Mouse (Mus musculus) heart, embryonic 10.5 days (tissue): ENCODE data around the gene Akr1c12. TPM values are rescaled to one million over a fixed set of nuclear protein-coding genes. Genes with fewer than 3 reads are reported as not detected.

Experiments
- DNase-seq: peaks from one replicate; pipeline ENCODE4 v3.0.0-alpha.2; 2017; ENCODE audit warnings: low spot score
- H3K27ac ChIP-seq: fragments of 300-500 bp; sonication (generic); 2 replicates; pipeline ENCODE4 v1.5.1; 2016; ENCODE audit warnings: mild to moderate bottlenecking
- H3K27me3 ChIP-seq: fragments of 300-500 bp; sonication (generic); 2 replicates; pipeline ENCODE4 v1.6.1; 2016; ENCODE audit warnings: mild to moderate bottlenecking; ENCODE audit not compliant: poor library complexity, insufficient read depth, severe bottlenecking
- H3K36me3 ChIP-seq: fragments of 300-500 bp; sonication (generic); 2 replicates; pipeline ENCODE4 v1.6.1; 2016; ENCODE audit warnings: mild to moderate bottlenecking, moderate library complexity
- H3K4me1 ChIP-seq: fragments of 300-500 bp; sonication (generic); 2 replicates; pipeline ENCODE4 v1.6.1; 2016; ENCODE audit warnings: mild to moderate bottlenecking
- H3K4me3 ChIP-seq: fragments of 300-500 bp; sonication (generic); 2 replicates; pipeline ENCODE4 v1.5.1; 2016; ENCODE audit warnings: mild to moderate bottlenecking, moderate library complexity
- H3K9me3 ChIP-seq: fragments of 300-500 bp; sonication (generic); 2 replicates; pipeline ENCODE4 v1.6.1; 2016; ENCODE audit warnings: mild to moderate bottlenecking, moderate library complexity
- WGBS: fragments of 180-500 bp; shearing (Covaris S2); methylation state at CpG from one replicate; pipeline ENCODE4 v1.1.7; 2016; 5-methylcytosine and 5-hydroxymethylcytosine counted together
- polyA plus RNA-seq: library from polyadenylated mRNA; unstranded; fragments of >200 nt; fragmentation: Nextera tagmentation; extraction: Ambion mirVana; gene quantifications from 2 replicates; pipeline ENCODE4 v1.2.1, GENCODE M21; 2016

Gene Akr1c12
- polyA plus RNA-seq, 1 experiment from 2014 or later: 4.7 TPM

DNA sequence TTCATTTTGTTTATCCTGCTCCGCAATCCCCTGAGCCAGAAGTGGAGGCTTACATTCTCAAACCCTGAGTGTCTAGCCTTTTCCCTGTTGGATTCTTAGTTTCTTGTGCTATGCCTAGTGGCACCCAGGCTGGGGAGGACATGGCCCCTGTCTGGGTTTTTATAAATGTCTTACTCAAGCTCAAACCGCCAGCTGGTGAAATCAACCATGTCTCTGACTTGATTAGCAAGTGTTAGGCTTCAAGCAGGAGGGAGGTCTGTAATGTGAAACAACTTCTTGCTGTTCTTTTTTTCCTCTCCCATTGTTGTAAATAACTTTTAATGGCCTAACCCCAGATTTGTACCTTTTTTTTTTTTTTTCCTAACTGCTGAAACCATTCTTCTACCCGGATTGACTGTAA, 29.9 kb downstream of the Akr1c12 start:
- no peak overlapping the region for H3K27ac ChIP-seq
- H3K36me3 ChIP-seq: no peaks in the 10 kb centered on the region
- H3K4me3 ChIP-seq: no peak overlapping the region
- WGBS: 48% methylated on average over 3 of the region's 3 CpGs
- no peaks in the 10 kb centered on the region for H3K9me3 ChIP-seq
- no peaks in the 10 kb centered on the region for H3K27me3 ChIP-seq
- DNase-seq: no peak
- H3K4me1 ChIP-seq: no peaks in the 10 kb centered on the region

DNA sequence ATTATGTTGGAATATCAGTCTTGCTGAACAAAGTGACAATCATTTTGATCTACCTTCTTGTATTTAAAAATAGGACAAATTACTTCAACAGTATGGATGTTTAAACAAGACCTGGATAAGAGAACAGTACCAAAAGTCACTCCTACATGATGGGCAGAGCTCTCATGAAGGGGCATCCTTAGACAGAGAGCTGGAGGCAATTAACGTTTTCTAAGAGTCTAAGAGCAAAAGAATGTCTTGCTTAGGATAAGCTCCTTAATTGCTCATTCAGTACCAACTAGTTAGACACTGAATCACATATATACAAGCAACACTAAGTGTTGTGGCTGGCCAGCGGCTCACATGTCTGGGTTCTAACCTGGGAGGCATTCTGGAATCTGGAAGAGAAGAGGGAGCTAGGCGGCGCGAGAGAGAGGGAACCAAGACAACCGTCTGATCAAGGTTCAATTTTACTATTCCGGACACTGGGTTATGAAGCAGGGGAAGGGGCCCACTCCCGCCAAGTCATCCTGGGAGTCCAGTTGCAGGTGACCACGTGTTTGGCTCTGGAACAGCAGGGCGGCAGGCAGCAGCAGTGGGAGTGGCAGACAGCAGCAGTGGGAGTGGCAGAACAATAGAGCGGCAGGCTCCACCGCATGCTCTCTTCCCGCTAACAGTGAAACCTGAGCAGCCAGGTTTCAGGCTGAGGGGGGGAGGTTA, 34.2 kb downstream of the Akr1c12 start:
- Histone ChIP-seq H3K4me1 (no peaks in the 10 kb centered on the region), H3K9me3 (no peaks in the 10 kb centered on the region), H3K27ac (no peak overlapping the region; the same call in 1 of the 2 replicates), H3K36me3 (no peaks in the 10 kb centered on the region), H3K27me3 (no peaks in the 10 kb centered on the region), H3K4me3 (peak overlapping the region; percentile 47)
- DNase-seq: peak; percentile 84
- 6% methylated on average over 13 of the region's 13 CpGs for WGBS

DNA sequence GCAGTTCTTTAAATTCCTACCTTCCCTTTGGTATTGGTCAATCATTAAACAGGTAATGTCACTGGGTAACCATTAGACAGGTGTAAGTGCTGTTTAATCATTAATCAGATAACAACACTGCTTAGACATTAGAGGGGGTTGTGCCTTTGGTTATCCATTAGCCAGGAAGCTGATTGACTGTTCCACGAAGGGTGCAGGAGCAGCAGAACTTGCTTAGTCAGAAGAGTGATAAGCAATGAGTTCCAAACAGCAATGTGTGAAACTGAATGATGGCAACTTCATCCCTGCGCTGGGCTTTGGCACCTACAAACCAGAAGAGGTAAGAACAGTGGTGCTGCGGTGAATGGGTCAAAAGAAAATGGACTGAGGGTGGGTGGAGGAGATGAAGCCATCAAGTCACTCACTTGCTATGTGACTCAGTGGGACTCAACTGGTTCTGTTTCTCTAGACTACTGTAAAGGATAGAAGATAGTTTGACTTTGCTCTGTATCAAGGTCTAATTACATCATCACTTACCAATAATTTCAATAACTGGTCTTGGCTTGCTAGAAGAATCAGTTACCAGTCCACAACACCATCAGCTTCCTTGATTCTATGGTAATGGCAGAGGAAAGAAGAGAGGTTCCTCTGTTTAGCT, 45.6 kb downstream of the Akr1c12 start:
- Histone ChIP-seq H3K4me1 (no peaks in the 10 kb centered on the region), H3K36me3 (no peaks in the 10 kb centered on the region), H3K4me3 (no peak overlapping the region), H3K27me3 (no peaks in the 10 kb centered on the region), H3K9me3 (no peaks in the 10 kb centered on the region), H3K27ac (no peak overlapping the region)
- no peak for DNase-seq
- WGBS: 63% methylated on average over 3 of the region's 3 CpGs

DNA sequence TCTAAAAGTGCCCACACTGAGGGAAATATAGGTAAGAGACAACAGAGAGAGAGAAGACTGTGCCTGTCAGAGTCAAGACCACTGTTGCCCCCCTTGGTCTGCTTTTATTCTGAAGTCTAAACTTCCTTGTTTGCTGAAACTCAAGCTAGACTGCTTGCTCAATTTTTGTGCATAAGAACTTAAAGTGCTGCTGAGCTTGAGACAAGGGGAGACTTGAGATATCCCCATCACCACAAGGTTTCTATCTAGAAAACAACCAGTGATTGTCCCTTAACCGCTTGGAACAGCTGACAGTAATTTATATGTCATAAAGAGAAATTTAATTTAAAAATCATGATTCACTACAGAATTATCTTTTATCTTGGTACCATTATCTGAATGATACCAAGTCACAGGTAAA, 46.1 kb downstream of the Akr1c12 start:
- DNase-seq: no peak
- Histone ChIP-seq H3K27me3 (no peaks in the 10 kb centered on the region), H3K27ac (no peak overlapping the region), H3K9me3 (no peaks in the 10 kb centered on the region), H3K4me1 (no peaks in the 10 kb centered on the region), H3K4me3 (no peak overlapping the region), H3K36me3 (no peaks in the 10 kb centered on the region)
- WGBS: 86% methylated on average over 1 of the region's 1 CpGs

DNA sequence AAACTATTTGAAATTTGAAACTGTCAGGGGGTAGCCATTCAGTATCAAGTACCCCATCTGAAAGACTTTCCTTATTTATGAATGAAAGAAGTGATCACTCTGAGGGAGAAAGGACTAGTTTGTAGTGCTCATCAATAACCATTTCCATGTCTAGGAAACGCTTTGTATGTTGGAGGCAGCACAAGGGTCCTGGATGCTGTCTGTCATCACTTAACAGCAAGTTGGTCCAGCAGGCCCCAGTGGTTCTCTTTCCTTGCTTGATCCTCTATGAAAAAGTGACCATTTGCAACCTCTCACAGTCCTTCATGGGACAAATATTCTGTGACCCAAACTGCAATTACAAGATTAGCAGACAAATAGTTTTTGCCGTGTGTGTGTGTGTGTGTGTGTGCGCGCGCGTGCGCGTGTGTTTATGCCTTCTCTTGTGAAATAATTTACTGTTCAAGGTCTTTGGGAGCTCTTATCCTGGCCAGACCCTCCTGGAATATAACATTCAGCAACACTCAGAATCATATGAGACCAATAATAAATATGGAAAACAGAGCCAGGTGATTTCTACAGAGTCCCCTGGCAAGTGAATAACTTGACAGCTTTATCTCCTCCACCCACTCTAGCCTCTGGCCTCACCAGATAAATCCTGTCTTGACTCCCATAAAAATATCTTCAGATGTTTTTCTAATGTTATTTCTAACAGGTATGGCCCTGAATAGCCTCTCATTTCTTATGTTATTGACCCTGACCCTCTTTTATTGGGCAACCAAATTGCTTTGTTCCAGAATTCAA, 48.2 kb downstream of the Akr1c12 start:
- Histone ChIP-seq H3K36me3 (no peaks in the 10 kb centered on the region), H3K27me3 (no peaks in the 10 kb centered on the region), H3K9me3 (no peaks in the 10 kb centered on the region), H3K27ac (no peak overlapping the region), H3K4me3 (no peak overlapping the region), H3K4me1 (no peaks in the 10 kb centered on the region)
- 81% methylated on average over 8 of the region's 8 CpGs for WGBS
- no peak for DNase-seq

DNA sequence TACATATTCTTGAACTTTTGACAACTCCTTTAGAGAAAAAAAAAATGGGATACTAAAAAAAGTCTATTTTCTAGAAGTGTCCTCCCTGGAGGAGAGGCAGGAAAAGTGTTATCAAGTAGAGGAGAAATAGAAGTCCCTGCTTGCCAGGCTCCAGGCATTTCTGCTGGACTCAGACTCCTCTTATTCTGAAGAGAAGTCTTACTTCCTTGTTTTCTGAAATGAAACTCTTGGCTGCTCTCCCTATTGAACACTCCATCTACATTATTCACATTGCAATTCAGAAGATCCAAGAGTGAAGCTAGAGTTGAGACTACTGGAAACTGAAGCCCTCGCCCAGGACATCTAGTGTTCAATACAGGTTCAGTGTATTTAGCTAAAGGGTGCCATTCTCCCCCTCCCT, 50.8 kb downstream of the Akr1c12 start, which contains the start of gene Akr1c19:
Akr1c19 (plus strand) TSS at position 260 of the 400 bp plus-strand sequence.
- Histone ChIP-seq H3K9me3 (no peaks in the 10 kb centered on the region), H3K4me3 (no peak within 1 kb of the TSS), H3K27ac (no peak within 1 kb of the TSS), H3K4me1 (no peaks in the 10 kb centered on the region), H3K36me3 (no peaks in the 10 kb centered on the region), H3K27me3 (no peaks in the 10 kb centered on the region)
- no peak for DNase-seq
- 68% methylated on average over 1 of the region's 1 CpGs for WGBS

Other genes starting within 250 kb of the Akr1c12 start
- 0.92 and 2.0 TPM in 2 replicates for gene Akr1c14, start 230.4 kb downstream of the Akr1c12 start, polyA plus RNA-seq
- gene Akr1c18, start 128.8 kb downstream of the Akr1c12 start, polyA plus RNA-seq: 0.11 TPM in 1 of 2 replicates, not detected in the other
- 2.5 and 7.0 TPM in 2 replicates for gene Akr1c13, start 88.3 kb downstream of the Akr1c12 start, polyA plus RNA-seq
- 0.49 and 13.4 TPM in 2 replicates for gene Akr1c19, start 50.7 kb downstream of the Akr1c12 start, polyA plus RNA-seq
- gene Akr1c6, start 154.9 kb upstream of the Akr1c12 start, polyA plus RNA-seq: not detected in 2 replicates
- not detected in 2 replicates for gene Akr1c20, start 243.9 kb upstream of the Akr1c12 start, polyA plus RNA-seq